Mouse (Mus musculus) mouse trophoblast stem cell (cell line): Measurements from ENCODE around the gene Gm609.
"Not testable (repeated sequence)": the region's sequence is repeated elsewhere in the genome, so short reads cannot be mapped to it uniquely, and the experiment has no call there.

ENCODE experiments used
- in situ Hi-C, 2 experiments: fragments of 300-500 bp; cut with MseI, MboI; formaldehyde crosslinking; loops; 2 replicates in 1 of 2; 3 replicates in 1 of 2; pipeline ENCODE4 v1.15.1; 2025

Gene Gm609

GRCm38 (mm10) chr16:45492927-45493326 lies at the start of gene Gm609:
Gene Gm609, minus strand, starts transcription at chr16:45492969.
- in situ Hi-C loops, result no loop called here

- in situ Hi-C loops, result no loop called here
These were observed 49.3 kb upstream of the Gm609 start for GRCm38 (mm10) chr16:45542108-45542507.

- in situ Hi-C loops, result not testable (repeated sequence)
These were observed 45.6 kb upstream of the Gm609 start for GRCm38 (mm10) chr16:45538342-45538741.

GRCm38 (mm10) chr16:45535009-45535408 lies 42.2 kb upstream of the Gm609 start, which contains the start of gene Slc9c1:
Gene Slc9c1, plus strand, starts transcription at chr16:45535309.
- in situ Hi-C loops, result no loop called here

GRCm38 (mm10) chr16:45531950-45532349 lies 39.2 kb upstream of the Gm609 start, which contains the start of gene Gm17783:
Gene Gm17783, minus strand, starts transcription at chr16:45532050.
- in situ Hi-C loops, result no loop called here

- in situ Hi-C loops, result no loop called here
These were observed 32.8 kb upstream of the Gm609 start for GRCm38 (mm10) chr16:45525551-45525950.

GRCm38 (mm10) chr16:45495326-45495725 lies 2.6 kb upstream of the Gm609 start:
- in situ Hi-C loops, result no loop called here

GRCm38 (mm10) chr16:45476991-45477390 lies 15.8 kb downstream of the Gm609 start:
- in situ Hi-C loops, result no loop called here

- in situ Hi-C loops, result not testable (repeated sequence)
These were observed 20.9 kb downstream of the Gm609 start for GRCm38 (mm10) chr16:45471836-45472235.

GRCm38 (mm10) chr16:45454762-45455161 lies 38.0 kb downstream of the Gm609 start:
- in situ Hi-C loops, result no loop called here

GRCm38 (mm10) chr16:45437230-45437739 lies 55.5 kb downstream of the Gm609 start:
- in situ Hi-C loops, result no loop called here

- in situ Hi-C loops, result no loop called here
These were observed 57.2 kb downstream of the Gm609 start for GRCm38 (mm10) chr16:45435591-45435990.

GRCm38 (mm10) chr16:45427651-45428050 lies 65.1 kb downstream of the Gm609 start:
- in situ Hi-C loops, result no loop called here

GRCm38 (mm10) chr16:45413497-45413896 lies 79.3 kb downstream of the Gm609 start:
- in situ Hi-C loops, result loop anchor here (10.0 kb wide), 1 partner anchor 209 kb away; no protein-coding TSS in a partner anchor

GRCm38 (mm10) chr16:45409064-45409446 lies 83.7 kb downstream of the Gm609 start:
- in situ Hi-C loops, result not testable (repeated sequence)

GRCm38 (mm10) chr16:45408425-45409063 lies 84.2 kb downstream of the Gm609 start, which contains the start of gene Cd200:
Gene Cd200, minus strand, starts transcription at chr16:45409053.
- in situ Hi-C loops, result no loop called here

GRCm38 (mm10) chr16:45407645-45408400 lies 84.9 kb downstream of the Gm609 start:
- in situ Hi-C loops, result no loop called here

- in situ Hi-C loops, result no loop called here
These were observed 85.7 kb downstream of the Gm609 start for GRCm38 (mm10) chr16:45407091-45407490.

- in situ Hi-C loops, result no loop called here
These were observed 89.8 kb downstream of the Gm609 start for GRCm38 (mm10) chr16:45402951-45403350.

GRCm38 (mm10) chr16:45402036-45402435 lies 90.7 kb downstream of the Gm609 start:
- in situ Hi-C loops, result no loop called here

GRCm38 (mm10) chr16:45399947-45400555 lies 92.7 kb downstream of the Gm609 start:
- in situ Hi-C loops, result no loop called here

GRCm38 (mm10) chr16:45399411-45399810 lies 93.4 kb downstream of the Gm609 start:
- in situ Hi-C loops, result no loop called here
